Mouse (Mus musculus) forebrain, postnatal 0 days (tissue): ENCODE results near the gene Stag1. TPM values are rescaled to one million over a fixed set of nuclear protein-coding genes. Genes with fewer than 3 reads are reported as not detected.

Experiments
- ATAC-seq: fragments of 200-750 bp; cut with Nextera tagmentation; 2 replicates; pipeline ENCODE4 v1.8.0; 2017; ENCODE audit warnings: mild to moderate bottlenecking, moderate library complexity
- DNase-seq: peaks from one replicate; pipeline ENCODE4 v3.0.0-alpha.2; 2015
- H3K27ac ChIP-seq: fragments of 300-500 bp; sonication (generic); 2 replicates; pipeline ENCODE4 v1.5.1; 2014; ENCODE audit warnings: low read depth, mild to moderate bottlenecking, antibody characterized with exemption, low read length, moderate library complexity, mixed read lengths
- H3K27me3 ChIP-seq: fragments of 300-500 bp; sonication (generic); 2 replicates; pipeline ENCODE4 v1.6.1; 2014; ENCODE audit warnings: mild to moderate bottlenecking, low read length, mixed read lengths; ENCODE audit not compliant: insufficient read depth
- H3K36me3 ChIP-seq: fragments of 300-500 bp; sonication (generic); 2 replicates; pipeline ENCODE4 v1.6.1; 2014; ENCODE audit warnings: mild to moderate bottlenecking, moderate library complexity; ENCODE audit not compliant: insufficient read depth
- H3K4me1 ChIP-seq: fragments of 300-500 bp; sonication (generic); 2 replicates; pipeline ENCODE4 v1.6.1; 2014; ENCODE audit warnings: antibody characterized with exemption; ENCODE audit not compliant: insufficient read depth
- H3K4me2 ChIP-seq: fragments of 300-500 bp; sonication (generic); 2 replicates; pipeline ENCODE4 v1.6.1; 2014; ENCODE audit warnings: low read depth, mild to moderate bottlenecking, moderate library complexity
- H3K4me3 ChIP-seq: fragments of 300-500 bp; sonication (generic); 2 replicates; pipeline ENCODE4 v1.5.1; 2014; ENCODE audit warnings: low read depth, low read length, mixed read lengths
- H3K9ac ChIP-seq: fragments of 300-500 bp; sonication (generic); 2 replicates; pipeline ENCODE4 v1.6.1; 2014; ENCODE audit warnings: mild to moderate bottlenecking
- H3K9me3 ChIP-seq: fragments of 300-500 bp; sonication (generic); 2 replicates; pipeline ENCODE4 v1.6.1; 2016; ENCODE audit warnings: low read length
- CTCF ChIP-seq: sonication (generic); IDR thresholded peaks from 2 replicates; pipeline ENCODE4 v1.5.1; 2016; ENCODE audit warnings: antibody characterized with exemption, control low read depth, low read depth
- WGBS: fragments of 180-500 bp; shearing (Covaris S2); extraction: QIAGEN DNeasy Blood & Tissue Kit; methylation state at CpG from one replicate; pipeline ENCODE4 v1.1.7; 2014; 5-methylcytosine and 5-hydroxymethylcytosine counted together
- polyA plus RNA-seq: library from polyadenylated mRNA; unstranded; fragments of >200 nt; fragmentation: Nextera tagmentation; extraction: Ambion mirVana; gene quantifications from 2 replicates; pipeline ENCODE4 v1.2.1, GENCODE M21; 2015
- total RNA-seq: library from RNA; depleted of rRNA; stranded (reverse); fragments of >200 nt; gene quantifications from 2 replicates; pipeline ENCODE4 v1.2.3, GENCODE M21; 2014; rRNA removed

Gene Stag1
- total RNA-seq (51.1 and 65.1 TPM in 2 replicates), polyA plus RNA-seq (22.4 and 22.9 TPM in 2 replicates)

GRCm38 (mm10) chr9:100597546-100597945 lies at the start of gene Stag1:
Gene Stag1, plus strand, starts transcription at chr9:100597798.
- Histone ChIP-seq H3K4me3 (no peak within 1 kb of the TSS), H3K9ac (no peak within 1 kb of the TSS), H3K9me3 (no peaks in the 10 kb centered on the region), H3K27me3 (no peaks in the 10 kb centered on the region), H3K36me3 (no peaks in the 10 kb centered on the region), H3K4me2 (no peak within 1 kb of the TSS), H3K27ac (no peak within 1 kb of the TSS), H3K4me1 (0 out of 2 replicates have a peak, but pooled peaks cover 9% of the 10 kb centered on the region)
- TF ChIP-seq CTCF: no peak
- no peak for ATAC-seq
- WGBS: 90% methylated on average over 8 of the region's 8 CpGs
- DNase-seq: no peak

- 89% methylated on average over 2 of the region's 2 CpGs for WGBS
- no peak for DNase-seq
These were observed 49.3 kb upstream of the Stag1 start for GRCm38 (mm10) chr9:100548313-100548712.

GRCm38 (mm10) chr9:100555686-100556085 lies 41.9 kb upstream of the Stag1 start:
- Histone ChIP-seq H3K4me2 (no peak overlapping the region), H3K36me3 (no peaks in the 10 kb centered on the region), H3K27ac (no peak overlapping the region), H3K4me3 (no peak overlapping the region), H3K4me1 (0 out of 2 replicates have a peak, but pooled peaks cover 3% of the 10 kb centered on the region), H3K9me3 (no peaks in the 10 kb centered on the region), H3K9ac (no peak overlapping the region), H3K27me3 (0 out of 2 replicates have a peak, but pooled peaks cover 5% of the 10 kb centered on the region)
- TF ChIP-seq CTCF: no peak
- 51% methylated on average over 5 of the region's 5 CpGs for WGBS
- DNase-seq: no peak
- no peak for ATAC-seq

More at GRCm38 (mm10) chr9:100548313-100548712, 49.3 kb upstream of the Stag1 start:
- H3K27me3 ChIP-seq: no peaks in the 10 kb centered on the region
- ATAC-seq: no peak
- no peak overlapping the region for H3K27ac ChIP-seq
- no peaks in the 10 kb centered on the region for H3K36me3 ChIP-seq
- no peak overlapping the region for H3K4me3 ChIP-seq
- no peak overlapping the region for H3K9ac ChIP-seq
- no peaks in the 10 kb centered on the region for H3K9me3 ChIP-seq
- TF ChIP-seq CTCF: peak; percentile 62
- H3K4me2 ChIP-seq: no peak overlapping the region
- H3K4me1 ChIP-seq: peaks cover 8% of the 10 kb centered on the region

- no peak overlapping the region for H3K27ac ChIP-seq
- peak; percentile 79 for DNase-seq
- no peak for TF ChIP-seq CTCF
- peak; percentile 67 for ATAC-seq
- H3K9ac ChIP-seq: no peak overlapping the region
- 0 out of 2 replicates have a peak, but pooled peaks cover 3% of the 10 kb centered on the region for H3K4me1 ChIP-seq
- H3K9me3 ChIP-seq: no peaks in the 10 kb centered on the region
- no peaks in the 10 kb centered on the region for H3K36me3 ChIP-seq
- 29% methylated on average over 4 of the region's 4 CpGs for WGBS
- no peak overlapping the region for H3K4me2 ChIP-seq
- H3K27me3 ChIP-seq: 0 out of 2 replicates have a peak, but pooled peaks cover 5% of the 10 kb centered on the region
- no peak overlapping the region for H3K4me3 ChIP-seq
These were observed 39.5 kb upstream of the Stag1 start for GRCm38 (mm10) chr9:100558023-100558573.

- no peak overlapping the region for H3K9ac ChIP-seq
- H3K4me3 ChIP-seq: no peak overlapping the region
- no peak for TF ChIP-seq CTCF
- 0 out of 2 replicates have a peak, but pooled peaks cover 5% of the 10 kb centered on the region for H3K27me3 ChIP-seq
- 0 out of 2 replicates have a peak, but pooled peaks cover 3% of the 10 kb centered on the region for H3K4me1 ChIP-seq
- H3K9me3 ChIP-seq: no peaks in the 10 kb centered on the region
- H3K27ac ChIP-seq: no peak overlapping the region
- H3K36me3 ChIP-seq: no peaks in the 10 kb centered on the region
- ATAC-seq (no peak), DNase-seq (no peak)
- H3K4me2 ChIP-seq: no peak overlapping the region
These were observed 38.6 kb upstream of the Stag1 start for GRCm38 (mm10) chr9:100558991-100559390.

GRCm38 (mm10) chr9:100560251-100560890 lies 37.2 kb upstream of the Stag1 start:
- H3K4me2 ChIP-seq: no peak overlapping the region
- TF ChIP-seq CTCF: no peak
- H3K36me3 ChIP-seq: no peaks in the 10 kb centered on the region
- H3K4me3 ChIP-seq: no peak overlapping the region
- peak; percentile 84 for ATAC-seq
- H3K4me1 ChIP-seq: 0 out of 2 replicates have a peak, but pooled peaks cover 3% of the 10 kb centered on the region
- H3K27ac ChIP-seq: no peak overlapping the region
- no peaks in the 10 kb centered on the region for H3K9me3 ChIP-seq
- H3K27me3 ChIP-seq: no peaks in the 10 kb centered on the region
- no peak overlapping the region for H3K9ac ChIP-seq
- 56% methylated on average over 10 of the region's 10 CpGs for WGBS
- DNase-seq: peak; percentile 81
